Mouse (Mus musculus): ENCODE measurements at regions not wholly inside any gene's neighbourhood (a gene's known extent, or its start where the extent isn't known, plus 50 kb on each side); places are given as distances from the start of the nearest gene placed in this dataset.

GRCm38 (mm10) chr6:102913776-102914175, 340.9 kb upstream of the Cntn3 start:
- Histone ChIP-seq H3K4me3 (ENCODE audit: insufficient read depth in 1 of 2, low read depth in 1 of 2, low read length in 2 of 2, poor library complexity in 1 of 2, severe bottlenecking in 1 of 2) (no peak overlapping the region), H3K9ac (ENCODE audit: insufficient read depth, low read depth, low read length, poor library complexity, severe bottlenecking) (no peak overlapping the region), H3K4me1 (ENCODE audit: control insufficient read depth in 2 of 2, insufficient read depth in 2 of 2, low read length in 2 of 2, poor library complexity in 1 of 2) (no peaks in the 10 kb centered on the region), H3K9me3 (ENCODE audit: control insufficient read depth, insufficient read depth, low read depth, low read length) (no peaks in the 10 kb centered on the region), H3K36me3 (ENCODE audit: control insufficient read depth, insufficient read depth, low read length, poor library complexity, severe bottlenecking) (no peaks in the 10 kb centered on the region), H3K27ac (ENCODE audit: insufficient read depth, low read depth, low read length, poor library complexity, severe bottlenecking) (no peak overlapping the region)
- TF ChIP-seq HCFC1 (IDR thresholded peaks at IDR 0.05; ENCODE audit: borderline replicate concordance, insufficient read depth, low read length) = no peak
- TF ChIP-seq ZNF384 (IDR thresholded peaks at IDR 0.05; ENCODE audit: low read depth, low read length) = no peak
- DNase-seq (ENCODE audit: low read depth, low spot score) = no peak
- in situ Hi-C loops (cut with MboI; ENCODE audit: low sequenced_read_pairs in 2 of 2, unreplicated experiment in 2 of 2) = no loop called here

GRCm38 (mm10) chr6:102903960-102904359, 331.1 kb upstream of the Cntn3 start:
- in situ Hi-C loops (cut with MboI; ENCODE audit: low sequenced_read_pairs in 2 of 2, unreplicated experiment in 2 of 2) = no loop called here

GRCm38 (mm10) chr6:102900407-102901110, 327.7 kb upstream of the Cntn3 start:
- H3K4me3 ChIP-seq (ENCODE audit: insufficient read depth in 1 of 2, low read depth in 1 of 2, low read length in 2 of 2, poor library complexity in 1 of 2, severe bottlenecking in 1 of 2) = no peak overlapping the region
- H3K36me3 ChIP-seq (ENCODE audit: control insufficient read depth, insufficient read depth, low read length, poor library complexity, severe bottlenecking) = no peaks in the 10 kb centered on the region
- in situ Hi-C loops (cut with MboI; ENCODE audit: low sequenced_read_pairs in 2 of 2, unreplicated experiment in 2 of 2) = no loop called here
- no peaks in the 10 kb centered on the region for H3K4me1 ChIP-seq (ENCODE audit: control insufficient read depth in 2 of 2, insufficient read depth in 2 of 2, low read length in 2 of 2, poor library complexity in 1 of 2)
- no peak for DNase-seq (ENCODE audit: low read depth, low spot score)
- no peak overlapping the region for H3K9ac ChIP-seq (ENCODE audit: insufficient read depth, low read depth, low read length, poor library complexity, severe bottlenecking)
- TF ChIP-seq ZC3H11A (IDR thresholded peaks at IDR 0.05; ENCODE audit: borderline replicate concordance, low read depth, low read length) (no peak), HCFC1 (IDR thresholded peaks at IDR 0.05; ENCODE audit: borderline replicate concordance, insufficient read depth, low read length) (no peak), MAFK (IDR thresholded peaks at IDR 0.05; ENCODE audit: insufficient read depth, low read depth, low read length) (no peak), CHD2 (IDR thresholded peaks at IDR 0.05; ENCODE audit: low read depth, low read length) (no peak), ZNF384 (IDR thresholded peaks at IDR 0.05; ENCODE audit: low read depth, low read length) (no peak)
- no peak overlapping the region for H3K27ac ChIP-seq (ENCODE audit: insufficient read depth, low read depth, low read length, poor library complexity, severe bottlenecking)
- no peaks in the 10 kb centered on the region for H3K9me3 ChIP-seq (ENCODE audit: control insufficient read depth, insufficient read depth, low read depth, low read length)

More at GRCm38 (mm10) chr6:102903960-102904359, 331.1 kb upstream of the Cntn3 start:
- H3K4me1 ChIP-seq (ENCODE audit: control insufficient read depth in 2 of 2, insufficient read depth in 2 of 2, low read length in 2 of 2, poor library complexity in 1 of 2) = no peaks in the 10 kb centered on the region
- no peak for DNase-seq (ENCODE audit: low read depth, low spot score)
- H3K9me3 ChIP-seq (ENCODE audit: control insufficient read depth, insufficient read depth, low read depth, low read length) = no peaks in the 10 kb centered on the region
- H3K36me3 ChIP-seq (ENCODE audit: control insufficient read depth, insufficient read depth, low read length, poor library complexity, severe bottlenecking) = no peaks in the 10 kb centered on the region
- H3K27ac ChIP-seq (ENCODE audit: insufficient read depth, low read depth, low read length, poor library complexity, severe bottlenecking) = no peak overlapping the region
- TF ChIP-seq ZNF384 (IDR thresholded peaks at IDR 0.05; ENCODE audit: low read depth, low read length) (no peak), ZC3H11A (IDR thresholded peaks at IDR 0.05; ENCODE audit: borderline replicate concordance, low read depth, low read length) (no peak), MAFK (IDR thresholded peaks at IDR 0.05; ENCODE audit: insufficient read depth, low read depth, low read length) (no peak), CHD2 (IDR thresholded peaks at IDR 0.05; ENCODE audit: low read depth, low read length) (no peak), HCFC1 (IDR thresholded peaks at IDR 0.05; ENCODE audit: borderline replicate concordance, insufficient read depth, low read length) (no peak)
- H3K4me3 ChIP-seq (ENCODE audit: insufficient read depth in 1 of 2, low read depth in 1 of 2, low read length in 2 of 2, poor library complexity in 1 of 2, severe bottlenecking in 1 of 2) = no peak overlapping the region
- no peak overlapping the region for H3K9ac ChIP-seq (ENCODE audit: insufficient read depth, low read depth, low read length, poor library complexity, severe bottlenecking)

GRCm38 (mm10) chr6:102868404-102868803, 295.5 kb upstream of the Cntn3 start:
- Histone ChIP-seq H3K36me3 (ENCODE audit: control insufficient read depth, insufficient read depth, low read length, poor library complexity, severe bottlenecking) (no peaks in the 10 kb centered on the region), H3K9ac (ENCODE audit: insufficient read depth, low read depth, low read length, poor library complexity, severe bottlenecking) (no peak overlapping the region), H3K4me3 (ENCODE audit: insufficient read depth in 1 of 2, low read depth in 1 of 2, low read length in 2 of 2, poor library complexity in 1 of 2, severe bottlenecking in 1 of 2) (no peak overlapping the region), H3K4me1 (ENCODE audit: control insufficient read depth in 2 of 2, insufficient read depth in 2 of 2, low read length in 2 of 2, poor library complexity in 1 of 2) (no peaks in the 10 kb centered on the region), H3K27ac (ENCODE audit: insufficient read depth, low read depth, low read length, poor library complexity, severe bottlenecking) (no peak overlapping the region), H3K9me3 (ENCODE audit: control insufficient read depth, insufficient read depth, low read depth, low read length) (no peaks in the 10 kb centered on the region)
- no peak for DNase-seq (ENCODE audit: low read depth, low spot score)
- in situ Hi-C loops (cut with MboI; ENCODE audit: low sequenced_read_pairs in 2 of 2, unreplicated experiment in 2 of 2) = no loop called here
- TF ChIP-seq ZNF384 (IDR thresholded peaks at IDR 0.05; ENCODE audit: low read depth, low read length) (no peak), CHD2 (IDR thresholded peaks at IDR 0.05; ENCODE audit: low read depth, low read length) (no peak), MAFK (IDR thresholded peaks at IDR 0.05; ENCODE audit: insufficient read depth, low read depth, low read length) (no peak), ZC3H11A (IDR thresholded peaks at IDR 0.05; ENCODE audit: borderline replicate concordance, low read depth, low read length) (no peak), HCFC1 (IDR thresholded peaks at IDR 0.05; ENCODE audit: borderline replicate concordance, insufficient read depth, low read length) (no peak)

- in situ Hi-C loops (cut with MboI; ENCODE audit: low sequenced_read_pairs in 2 of 2, unreplicated experiment in 2 of 2) = no loop called here
- Histone ChIP-seq H3K36me3 (ENCODE audit: control insufficient read depth, insufficient read depth, low read length, poor library complexity, severe bottlenecking) (no peaks in the 10 kb centered on the region), H3K27ac (ENCODE audit: insufficient read depth, low read depth, low read length, poor library complexity, severe bottlenecking) (no peak overlapping the region), H3K9me3 (ENCODE audit: control insufficient read depth, insufficient read depth, low read depth, low read length) (no peaks in the 10 kb centered on the region), H3K4me3 (ENCODE audit: insufficient read depth in 1 of 2, low read depth in 1 of 2, low read length in 2 of 2, poor library complexity in 1 of 2, severe bottlenecking in 1 of 2) (no peak overlapping the region), H3K4me1 (ENCODE audit: control insufficient read depth in 2 of 2, insufficient read depth in 2 of 2, low read length in 2 of 2, poor library complexity in 1 of 2) (no peaks in the 10 kb centered on the region), H3K9ac (ENCODE audit: insufficient read depth, low read depth, low read length, poor library complexity, severe bottlenecking) (no peak overlapping the region)
- no peak for TF ChIP-seq CHD2 (IDR thresholded peaks at IDR 0.05; ENCODE audit: low read depth, low read length)
- no peak for TF ChIP-seq MAFK (IDR thresholded peaks at IDR 0.05; ENCODE audit: insufficient read depth, low read depth, low read length)
- TF ChIP-seq ZNF384 (IDR thresholded peaks at IDR 0.05; ENCODE audit: low read depth, low read length) = no peak
- TF ChIP-seq HCFC1 (IDR thresholded peaks at IDR 0.05; ENCODE audit: borderline replicate concordance, insufficient read depth, low read length) = no peak
- no peak; the same call in 1 of the 2 replicates for TF ChIP-seq ZC3H11A (IDR thresholded peaks at IDR 0.05; ENCODE audit: borderline replicate concordance, low read depth, low read length)
- DNase-seq (ENCODE audit: low read depth, low spot score) = no peak
Measured at GRCm38 (mm10) chr6:102844507-102844906, 271.6 kb upstream of the Cntn3 start.

All from ES-E14 (cell line).